Mouse (Mus musculus): ENCODE results near the gene Lpp.

- no peak for TF ChIP-seq GATA1 (IDR thresholded peaks at IDR 0.05; ENCODE audit: borderline replicate concordance, low read length)
- TF ChIP-seq FLI1 (IDR thresholded peaks at IDR 0.05; ENCODE audit: low read length): no peak
Observed at GRCm38 (mm10) chr16:24395100-24395499, 1.8 kb downstream of the Lpp start.

Data from megakaryocyte, embryonic 14.5 days (primary cell).